Mouse (Mus musculus) liver, embryonic 14.5 days (tissue): Measurements from ENCODE around the gene H2-Ab1.
"Not testable (repeated sequence)": the region's sequence is repeated elsewhere in the genome, so short reads cannot be mapped to it uniquely, and the experiment has no call there.

Source experiments
- CTCF ChIP-seq: IDR thresholded peaks from 2 replicates; pipeline ENCODE4 v1.5.1; 2016; ENCODE audit warnings: antibody characterized with exemption, low read depth, control low read depth
- EP300 ChIP-seq: IDR thresholded peaks from 2 replicates; pipeline ENCODE4 v1.6.1; 2016; ENCODE audit warnings: antibody characterized with exemption, low read depth

GRCm38 (mm10) chr17:34310526-34310925, 53.0 kb downstream of the H2-Ab1 start:
- not testable (repeated sequence) for TF ChIP-seq CTCF, EP300
